Mouse (Mus musculus): ENCODE results near the gene Aox2. TPM values are rescaled to one million over a fixed set of nuclear protein-coding genes. Genes with fewer than 3 reads are reported as not detected.
"Not testable (repeated sequence)": the region's sequence is repeated elsewhere in the genome, so short reads cannot be mapped to it uniquely, and the experiment has no call there.

Gene Aox2
- total RNA-seq, 4 experiments from 2014 or later, result not detected

DNA sequence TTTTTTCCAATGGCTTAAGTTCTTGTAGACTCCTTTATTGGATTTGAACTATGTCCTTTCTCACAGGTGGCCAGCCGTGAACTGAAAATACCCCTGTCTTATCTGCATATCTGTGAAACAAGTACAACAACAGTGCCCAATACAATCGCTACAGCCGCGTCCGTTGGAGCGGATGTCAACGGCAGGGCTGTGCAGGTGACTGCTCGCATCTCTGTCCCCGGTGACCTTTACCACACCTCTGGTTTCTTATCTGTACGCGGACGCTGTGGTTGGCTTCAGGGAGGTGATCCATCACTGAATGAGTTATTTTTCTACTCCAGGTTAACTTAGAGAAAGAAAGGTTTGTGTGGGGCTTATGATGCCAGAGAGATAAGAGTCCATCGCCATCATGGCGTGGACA is 68.0 kb downstream of the Aox2 start:
- no peak for DNase-seq (ENCODE audit: low spot score)

DNA sequence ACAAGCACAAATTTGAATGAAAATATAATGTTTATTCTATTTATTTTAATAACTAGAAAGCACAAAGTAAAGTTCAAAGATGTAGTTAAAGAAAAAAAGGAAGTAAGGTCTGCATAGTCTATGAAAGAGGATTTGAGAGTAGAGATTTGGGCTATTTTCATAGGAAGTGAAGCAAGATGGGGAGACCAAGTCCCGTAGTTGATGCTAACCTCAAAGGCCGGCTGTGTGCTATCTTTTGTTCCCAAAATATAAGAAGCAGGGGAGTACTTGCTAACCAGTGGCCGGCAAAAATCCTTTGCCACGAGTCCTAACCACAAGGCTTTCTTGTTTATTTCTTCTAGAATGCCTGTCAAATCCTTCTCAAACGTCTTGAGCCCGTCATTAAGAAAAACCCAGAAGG is 70.6 kb downstream of the Aox2 start:
- DNase-seq (ENCODE audit: low spot score), result no peak

GRCm38 (mm10) chr1:58353238-58353893 is 75.2 kb downstream of the Aox2 start:
- no peak for DNase-seq (ENCODE audit: low spot score)

DNA sequence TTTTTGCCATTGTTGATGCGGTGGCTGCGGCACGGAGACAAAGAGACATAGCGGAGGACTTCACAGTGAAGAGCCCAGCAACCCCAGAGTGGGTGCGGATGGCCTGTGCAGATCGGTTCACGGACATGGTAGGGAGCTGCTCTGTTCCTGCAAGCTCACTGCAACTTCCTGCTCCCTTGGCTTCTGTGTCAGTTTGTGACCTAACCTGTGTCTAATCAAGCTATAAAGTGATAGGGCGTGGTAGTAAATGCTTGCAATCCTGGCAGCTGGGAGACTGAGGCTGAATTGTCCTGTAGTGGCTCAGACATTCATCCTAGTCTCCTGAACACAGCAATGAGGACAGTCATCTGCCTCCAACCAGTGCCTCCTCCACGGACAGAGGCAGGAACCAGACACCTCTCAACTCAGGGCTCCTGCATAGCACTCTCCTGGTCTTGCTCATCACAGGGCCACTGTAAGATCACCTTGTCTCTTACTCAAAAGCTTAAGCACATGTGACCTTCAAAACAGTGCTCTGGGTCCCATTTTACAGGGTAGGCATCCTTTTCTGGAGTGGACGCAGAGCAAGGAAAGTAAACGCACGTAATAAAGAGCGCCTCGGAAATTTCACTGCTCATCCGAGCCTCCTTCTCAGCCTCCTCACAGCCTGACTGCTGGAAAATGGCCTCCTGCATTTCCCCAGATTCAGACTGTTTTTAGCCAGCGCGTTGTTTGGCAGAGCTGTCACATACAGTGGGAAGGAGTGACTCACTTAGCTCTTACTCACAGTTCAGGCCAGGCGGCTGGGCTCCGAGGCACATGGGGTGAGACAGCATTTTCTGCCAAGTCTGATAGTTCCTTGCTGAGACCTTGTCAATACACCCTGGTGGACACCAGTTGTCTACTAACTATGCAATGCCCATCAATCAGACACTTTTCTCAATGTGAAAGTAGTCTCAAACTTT is 81.1 kb downstream of the Aox2 start:
- peak; percentile 56 for DNase-seq (ENCODE audit: low spot score)

GRCm38 (mm10) chr1:58362296-58362695 is 84.2 kb downstream of the Aox2 start:
- DNase-seq (ENCODE audit: low spot score), result no peak

DNA sequence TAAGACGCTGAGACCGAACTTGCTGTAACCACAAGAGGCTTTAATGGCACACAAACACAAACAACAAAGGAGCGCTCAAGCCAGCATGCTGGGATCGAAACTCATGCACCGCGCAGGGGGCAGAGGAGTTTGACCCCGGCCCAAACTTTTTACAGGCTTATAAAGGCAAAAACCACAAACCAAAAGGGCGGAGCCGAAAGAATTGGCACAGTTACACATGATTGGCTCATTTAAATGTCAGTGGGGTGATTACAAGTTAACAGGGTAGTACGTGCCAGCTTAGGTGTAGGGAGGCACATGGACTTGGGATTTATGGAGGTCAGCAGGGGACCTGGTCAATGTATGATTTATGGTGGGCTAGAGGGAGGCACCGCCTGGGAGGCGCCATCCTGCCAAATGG is 86.4 kb downstream of the Aox2 start:
- DNase-seq (ENCODE audit: low spot score), result no peak

DNA sequence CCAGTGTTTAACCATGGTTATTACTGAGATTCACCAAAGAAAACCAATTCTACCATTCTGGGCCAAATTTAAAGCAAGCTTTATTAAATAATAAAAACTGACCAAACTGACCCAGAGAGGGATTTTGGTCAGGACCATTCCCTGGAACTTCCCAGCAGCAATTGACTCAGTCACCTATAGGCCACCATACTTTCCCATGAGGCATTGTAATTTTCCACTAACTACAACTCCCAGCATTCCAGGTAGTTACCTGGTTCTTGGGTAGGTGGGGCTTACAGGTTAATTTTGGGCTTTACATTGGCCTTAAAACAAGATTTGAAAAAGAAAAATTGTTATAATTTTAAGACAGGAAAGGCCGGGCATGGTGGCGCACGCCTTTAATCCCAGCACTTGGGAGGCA is 87.7 kb downstream of the Aox2 start:
- DNase-seq (ENCODE audit: low spot score), result no peak

DNA sequence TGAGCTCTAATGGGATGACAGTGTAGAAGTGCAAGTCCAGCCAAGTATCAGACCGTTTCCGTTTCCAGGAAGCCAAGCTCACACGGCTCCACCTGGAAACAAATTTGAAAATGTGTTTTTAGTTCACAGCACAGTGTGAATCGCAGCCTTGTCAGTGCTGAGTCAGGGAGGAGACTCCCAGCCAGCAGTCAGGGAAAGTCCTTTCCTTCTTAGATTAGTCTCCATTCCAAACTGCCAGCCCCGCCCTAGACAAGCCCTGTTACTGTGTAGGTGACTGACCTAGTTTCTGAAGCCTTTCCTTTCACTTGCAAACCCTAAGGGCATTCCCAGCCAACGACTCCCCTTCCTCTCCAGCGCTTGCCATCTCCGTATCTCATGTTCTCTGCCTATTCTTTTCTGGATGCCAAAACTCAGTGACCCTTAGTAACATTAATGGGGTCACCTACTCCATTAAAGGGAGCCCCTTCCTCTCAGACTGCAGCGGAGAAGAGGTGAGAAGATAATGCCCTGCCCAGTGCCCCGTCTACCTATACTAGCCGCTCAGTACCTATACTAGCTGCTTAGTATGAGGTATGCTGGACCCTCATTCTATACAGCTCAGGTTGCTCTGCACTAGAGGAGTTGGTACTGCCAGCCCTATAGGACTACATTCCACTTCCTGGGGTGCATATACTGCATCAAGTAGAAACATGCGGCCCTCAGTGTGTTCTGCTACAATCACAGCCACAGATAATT is 88.8 kb downstream of the Aox2 start:
- no peak for DNase-seq (ENCODE audit: low spot score)

GRCm38 (mm10) chr1:58369716-58370115 is 91.6 kb downstream of the Aox2 start:
- no peak for DNase-seq (ENCODE audit: low spot score)

GRCm38 (mm10) chr1:58374266-58374665 is 96.1 kb downstream of the Aox2 start:
- not testable (repeated sequence) for DNase-seq (ENCODE audit: low spot score)

GRCm38 (mm10) chr1:58375574-58376147 is 97.5 kb downstream of the Aox2 start:
- DNase-seq (ENCODE audit: low spot score), result no peak

- no peak for DNase-seq (ENCODE audit: low spot score)
Measured at GRCm38 (mm10) chr1:58382586-58383281, 104.6 kb downstream of the Aox2 start.

DNA sequence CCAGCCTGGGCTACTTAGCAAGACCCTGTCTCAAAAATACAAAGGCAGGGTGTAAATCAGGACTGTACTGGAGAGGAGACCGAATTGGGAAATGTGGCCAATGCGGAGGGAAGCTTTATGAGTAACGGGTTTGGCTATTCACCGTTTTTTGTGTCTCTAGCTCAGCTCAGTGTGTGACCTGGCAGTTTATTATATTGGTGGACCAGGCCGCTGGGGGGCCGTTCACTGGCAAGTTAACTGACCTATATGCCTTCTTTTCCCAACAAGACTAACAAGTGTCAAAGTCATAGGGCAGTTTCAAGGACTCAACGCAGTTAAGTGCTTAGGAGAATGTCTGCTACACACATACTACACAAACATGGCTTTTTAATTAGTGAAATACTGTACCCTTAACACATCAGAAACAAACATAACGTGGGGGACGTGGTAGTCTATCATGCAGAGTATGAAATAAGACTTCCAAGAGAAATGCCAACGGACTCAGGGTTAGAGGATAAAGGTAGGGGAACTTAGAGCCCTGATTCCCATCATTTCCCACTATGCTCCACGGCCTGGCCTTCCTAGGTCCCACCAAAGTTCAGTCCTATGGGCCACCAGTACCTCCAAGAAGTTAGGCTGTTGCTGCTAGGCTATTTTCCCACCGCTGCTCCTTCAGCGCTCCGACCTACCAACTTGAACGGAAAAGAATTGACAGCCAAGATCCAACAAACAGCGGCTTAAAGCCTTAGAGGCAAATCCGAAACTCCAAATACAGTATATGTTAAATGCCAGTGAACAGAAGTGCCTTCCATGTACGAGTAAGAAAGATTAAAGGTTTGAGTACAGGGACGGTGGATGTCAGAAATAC is 113.5 kb downstream of the Aox2 start:
- DNase-seq (ENCODE audit: low spot score), result no peak

GRCm38 (mm10) chr1:58392268-58392651 is 114.1 kb downstream of the Aox2 start:
- DNase-seq (ENCODE audit: low spot score), result no peak

DNA sequence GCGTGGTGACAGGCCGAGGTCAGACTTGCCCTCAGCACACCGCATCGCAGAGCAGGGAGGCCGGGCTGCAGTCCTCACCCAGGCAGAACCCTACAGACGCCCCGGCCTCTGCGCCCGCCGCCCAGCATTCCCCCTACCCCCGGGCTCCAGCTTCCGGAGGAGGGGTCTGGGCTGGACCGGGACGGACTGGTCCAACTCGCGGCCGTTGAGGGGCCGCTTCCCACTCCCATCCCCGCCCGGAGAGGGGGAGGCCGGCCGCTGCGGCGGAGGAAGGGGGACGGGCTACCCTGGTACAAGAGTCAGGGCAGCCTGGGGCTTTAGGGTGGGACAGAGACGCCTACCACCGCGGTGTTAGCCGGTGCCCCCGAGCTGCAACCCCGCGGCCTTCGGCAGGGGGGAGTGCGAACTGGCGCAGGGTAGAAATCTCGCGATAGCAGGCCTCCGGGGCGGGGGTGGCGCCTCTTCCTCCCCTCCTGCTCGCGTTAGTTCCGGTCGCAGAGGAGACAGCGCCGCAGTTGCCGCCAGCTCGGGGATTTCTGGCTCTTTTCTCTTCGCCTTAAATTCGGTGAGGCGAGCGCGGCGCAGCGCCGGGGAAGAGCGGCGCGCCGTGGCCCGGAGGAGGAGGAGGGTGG is 114.6 kb downstream of the Aox2 start, which contains the start of gene Bzw1:
Bzw1 (plus strand) TSS at position 247 of the 632 bp plus-strand sequence.
- peak; percentile 91 for DNase-seq (ENCODE audit: low spot score)

GRCm38 (mm10) chr1:58393284-58394195 is 115.4 kb downstream of the Aox2 start:
- peak; percentile 29 for DNase-seq (ENCODE audit: low spot score)

DNA sequence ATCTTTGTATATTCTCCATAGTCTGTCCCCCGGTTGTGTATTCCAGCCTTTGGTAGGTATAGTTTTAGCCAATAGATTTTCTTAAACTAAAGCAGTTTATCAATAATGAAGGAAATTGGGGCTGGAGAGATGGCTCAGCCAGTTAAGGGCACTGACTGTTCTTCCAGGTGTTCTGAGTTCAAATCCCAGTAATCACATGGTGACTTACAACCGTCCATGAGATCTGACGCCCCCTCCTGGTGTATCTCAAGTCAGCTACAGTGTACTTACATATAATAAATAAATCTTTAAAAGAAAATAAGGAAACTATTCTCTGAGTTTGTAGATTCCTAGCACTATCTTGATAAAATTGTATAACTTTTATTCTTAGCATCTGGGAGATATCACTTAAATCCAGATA is 117.2 kb downstream of the Aox2 start:
- DNase-seq (ENCODE audit: low spot score), result no peak

DNA sequence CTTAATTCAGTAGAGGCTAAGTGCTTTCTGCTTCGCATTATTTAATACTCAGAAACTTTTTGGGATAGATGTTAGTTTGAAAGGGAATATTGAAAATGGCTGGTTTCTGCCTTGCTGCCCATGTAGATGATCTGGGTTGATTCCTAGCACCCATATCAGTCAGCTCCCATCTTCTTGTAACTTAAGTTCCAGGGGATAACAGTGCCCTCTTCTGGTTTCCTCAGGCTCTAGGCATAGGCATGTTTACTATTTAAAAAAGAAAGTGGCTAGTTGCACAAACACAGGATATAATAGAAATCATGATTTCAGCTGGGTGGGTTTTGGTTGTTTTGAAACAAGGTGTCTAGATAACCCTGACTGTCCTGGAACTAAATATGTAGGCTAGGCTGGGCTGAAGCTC is 118.1 kb downstream of the Aox2 start:
- DNase-seq (ENCODE audit: low spot score), result no peak

- DNase-seq (ENCODE audit: low spot score), result no peak
Measured at GRCm38 (mm10) chr1:58397731-58398130, 119.6 kb downstream of the Aox2 start.

Measured in heart, adult 8-10 months (tissue).